In the genomic region with DNA sequence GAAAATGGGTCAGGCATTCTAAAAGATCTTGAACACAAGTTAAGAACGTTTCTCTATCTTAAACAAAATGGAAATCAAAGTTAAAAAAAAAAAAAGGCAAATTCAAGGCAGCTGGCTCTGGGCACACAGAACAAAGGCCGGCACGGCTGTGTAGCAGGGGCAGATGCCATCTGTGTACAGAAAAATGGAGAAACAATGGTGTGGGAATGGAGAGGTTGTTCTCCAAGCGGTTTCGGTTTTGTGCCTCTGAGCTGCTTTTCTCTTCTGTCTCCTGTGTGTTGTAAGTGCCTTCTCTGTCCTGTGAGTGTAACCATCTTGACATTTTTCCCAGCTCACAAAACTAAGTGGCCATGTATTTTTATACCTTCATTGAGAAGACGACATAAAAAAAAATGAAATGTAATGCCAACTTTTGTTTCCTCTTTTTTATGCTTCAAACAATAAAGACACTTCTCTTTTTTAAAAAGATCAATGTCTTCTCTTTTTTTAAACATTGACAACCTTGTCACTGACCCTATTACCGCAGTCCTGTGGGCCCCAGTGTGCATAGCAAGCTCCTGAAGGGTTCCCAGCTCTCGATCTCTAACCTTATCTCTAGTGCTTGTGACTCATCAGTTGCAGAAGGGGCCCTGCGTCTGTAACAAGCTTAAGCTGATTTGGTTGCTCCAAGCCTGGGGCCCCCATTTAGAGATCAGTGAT, we compare ENCODE assay signal across 10 mouse cellular contexts.
DNase-seq lines count a peak whose midpoint lies in the region; ATAC-seq lines count a peak whose summit lies in the region.
"Had no signal": no experiment of that assay in that cellular context is flagged by ENCODE, and none has a peak within 500 bp of the region (broad histone marks: within the 10 kb centered on the region; RNA-seq: fewer than 3 reads in every experiment).

No protein-coding gene starts in this region.

- H3K9ac ChIP-seq in forebrain, embryonic 15.5 days (replicated peaks), result no peak overlapping the region
- H3K9ac ChIP-seq in liver, embryonic 16.5 days (ENCODE audit: low read depth, low read length), result no peak overlapping the region

- no peaks in the 10 kb centered on the region for H3K9me3 ChIP-seq in forebrain, embryonic 15.5 days
- H3K9me3 ChIP-seq in liver, embryonic 16.5 days (replicated peaks; ENCODE audit: control insufficient read depth, low read length), result no peaks in the 10 kb centered on the region

- intact Hi-C loops in gastrocnemius, postnatal 36 days (cut with DNase I), result no loop called here

- DNase-seq in retina, postnatal 1 day, result peak; percentile 21
- DNase-seq in retina, embryonic 14.5 days (ENCODE audit: low spot score), result no peak
- DNase-seq in thymus, postnatal 36 days, result peak; percentile 33 to 59
- DNase-seq in adrenal gland, adult (ENCODE audit: inconsistent age in 2 of 2, low spot score in 1 of 2), result no peak
- DNase-seq in cerebellum, postnatal 4 days (ENCODE audit: low spot score in 2 of 2), result no peak
- no peak for DNase-seq in gastrocnemius, postnatal 36 days
- DNase-seq: kidney, postnatal 36 days; lung, adult 2 months had no signal

- H3K4me1 ChIP-seq in forebrain, embryonic 15.5 days, result peaks cover 19% of the 10 kb centered on the region
- peaks cover 10% of the 10 kb centered on the region for H3K4me1 ChIP-seq in liver, embryonic 16.5 days (ENCODE audit: control insufficient read depth, low read depth, low read length)

- H3K27me3 ChIP-seq in forebrain, embryonic 15.5 days, result no peaks in the 10 kb centered on the region
- no peaks in the 10 kb centered on the region for H3K27me3 ChIP-seq in liver, embryonic 16.5 days (ENCODE audit: control insufficient read depth, insufficient read depth, low read depth, low read length)

- WGBS in forebrain, embryonic 15.5 days, result 43% methylated on average over 9 of the region's 9 CpGs
- 32% methylated on average over 9 of the region's 9 CpGs for WGBS in liver, embryonic 16.5 days (ENCODE audit: insufficient replicate concordance)

- no peak overlapping the region for H3K4me2 ChIP-seq in forebrain, embryonic 15.5 days (replicated peaks)
- H3K4me2 ChIP-seq in liver, embryonic 16.5 days (ENCODE audit: low read depth, low read length), result no peak overlapping the region

- H3K4me3 ChIP-seq in forebrain, embryonic 15.5 days, result no peak overlapping the region
- no peak overlapping the region for H3K4me3 ChIP-seq in liver, embryonic 16.5 days (ENCODE audit: low read depth, low read length)

- 0 out of 2 replicates have a peak overlapping the region, but pooled peaks have one; percentile 37 for H3K27ac ChIP-seq in forebrain, embryonic 15.5 days (replicated peaks)
- H3K27ac ChIP-seq in liver, embryonic 16.5 days (ENCODE audit: low read length), result no peak overlapping the region

- H3K36me3 ChIP-seq in forebrain, embryonic 15.5 days, result no peaks in the 10 kb centered on the region
- no peaks in the 10 kb centered on the region for H3K36me3 ChIP-seq in liver, embryonic 16.5 days (ENCODE audit: control insufficient read depth, insufficient read depth)

- peak; percentile 54; the same call in 1 of the 2 replicates for ATAC-seq in forebrain, embryonic 15.5 days (replicated peaks)
- ATAC-seq in liver, embryonic 16.5 days (ENCODE audit: low read depth), result peak; percentile 52

Comparison
In these comparisons a context has a peak if more than half of its experiments do, and no peak if none do; other contexts are left out.
1. DNase-seq: peak in retina, postnatal 1 day (single experiment) and thymus, postnatal 36 days (2 of 2); none in retina, embryonic 14.5 days (single experiment), adrenal gland, adult (0 of 2), cerebellum, postnatal 4 days (0 of 2) and gastrocnemius, postnatal 36 days (0 of 2).